Mouse (Mus musculus) kidney, embryonic 15.5 days (tissue): ENCODE data around the gene Gm39566. TPM values are rescaled to one million over a fixed set of nuclear protein-coding genes. Genes with fewer than 3 reads are reported as not detected.

Experiments used
- ATAC-seq: fragments of 200-750 bp; cut with Nextera tagmentation; replicated peaks from 2 replicates; pipeline ENCODE4 v1.8.0; 2017; ENCODE audit warnings: moderate TSS enrichment; ENCODE audit not compliant: low FRiP score
- H3K27ac ChIP-seq: fragments of 300-500 bp; sonication (generic); 2 replicates; pipeline ENCODE4 v1.5.1; 2015; ENCODE audit warnings: mild to moderate bottlenecking, inconsistent platforms
- H3K27me3 ChIP-seq: fragments of 300-500 bp; sonication (generic); 2 replicates; pipeline ENCODE4 v1.6.1; 2015; ENCODE audit warnings: inconsistent platforms
- H3K36me3 ChIP-seq: fragments of 300-500 bp; sonication (generic); 2 replicates; pipeline ENCODE4 v1.6.1; 2015; ENCODE audit warnings: inconsistent platforms
- H3K4me1 ChIP-seq: fragments of 300-500 bp; sonication (generic); 2 replicates; pipeline ENCODE4 v1.6.1; 2015; ENCODE audit warnings: inconsistent platforms
- H3K4me2 ChIP-seq: fragments of 300-500 bp; sonication (generic); 2 replicates; pipeline ENCODE4 v1.6.1; 2015; ENCODE audit warnings: moderate library complexity, mild to moderate bottlenecking, inconsistent platforms
- H3K4me3 ChIP-seq: fragments of 300-500 bp; sonication (generic); replicated peaks from 2 replicates; pipeline ENCODE4 v1.5.1; 2015; ENCODE audit warnings: mild to moderate bottlenecking, inconsistent platforms
- H3K9ac ChIP-seq: fragments of 300-500 bp; sonication (generic); 2 replicates; pipeline ENCODE4 v1.6.1; 2015; ENCODE audit warnings: mild to moderate bottlenecking, inconsistent platforms
- H3K9me3 ChIP-seq: fragments of 300-500 bp; sonication (generic); replicated peaks from 2 replicates; pipeline ENCODE4 v1.6.1; 2016; ENCODE audit warnings: inconsistent platforms
- WGBS: fragments of 180-500 bp; shearing (Covaris S2); methylation state at CpG from one replicate; pipeline ENCODE4 v1.1.7; 2015; ENCODE audit warnings: mixed read lengths; 5-methylcytosine and 5-hydroxymethylcytosine counted together
- polyA plus RNA-seq: library from polyadenylated mRNA; unstranded; fragments of >200 nt; fragmentation: Nextera tagmentation; extraction: Ambion mirVana; gene quantifications from 2 replicates; pipeline ENCODE4 v1.2.1, GENCODE M21; 2015

The Gm39566 gene
- polyA plus RNA-seq, 1 experiment from 2014 or later = not detected

DNA sequence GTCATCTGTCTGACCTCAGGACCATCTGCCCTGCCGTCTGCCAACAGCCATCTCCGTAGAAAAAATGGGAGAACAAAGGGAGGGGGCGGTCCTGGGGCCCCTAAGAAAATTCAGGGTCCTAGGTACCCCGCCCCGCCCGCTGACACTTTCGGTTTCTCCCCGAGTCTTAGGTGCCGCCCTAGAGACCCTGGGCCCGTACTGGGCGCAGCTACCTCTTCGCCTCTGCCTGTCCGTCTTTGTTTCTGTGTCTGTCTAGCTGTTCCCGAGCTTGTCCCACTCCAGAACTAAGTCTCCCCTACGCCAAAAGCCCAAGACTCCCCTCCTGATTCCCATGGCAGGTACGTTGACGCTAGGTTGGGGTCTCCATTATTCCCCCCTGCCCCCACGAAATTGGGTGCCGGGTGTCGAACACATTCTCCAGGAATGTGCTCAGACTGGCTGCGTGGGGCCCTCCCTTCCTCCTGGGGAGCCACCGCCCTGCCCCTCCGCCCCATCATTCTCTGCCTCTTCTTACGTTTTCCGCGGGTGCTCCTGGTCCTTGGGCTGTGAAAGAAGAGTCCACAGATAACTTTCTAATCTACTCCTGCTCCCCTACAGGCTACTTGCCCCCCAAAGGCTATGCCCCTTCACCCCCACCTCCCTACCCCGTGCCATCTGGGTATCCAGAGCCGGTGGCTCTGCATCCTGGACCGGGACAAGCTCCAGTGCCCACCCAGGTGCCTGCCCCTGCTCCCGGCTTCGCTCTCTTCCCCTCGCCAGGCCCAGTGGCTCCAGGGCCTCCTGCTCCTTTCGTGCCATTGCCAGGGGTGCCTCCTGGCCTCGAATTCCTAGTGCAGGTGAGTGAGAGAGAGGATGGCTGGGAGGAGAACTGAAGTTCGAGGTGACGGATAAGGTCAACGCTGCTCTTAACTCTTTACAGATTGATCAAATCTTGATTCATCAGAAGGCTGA is 31.9 kb upstream of the Gm39566 start:
- peak overlapping the region; percentile 99 for H3K27ac ChIP-seq
- peak overlapping the region; percentile 83 for H3K9ac ChIP-seq
- H3K9me3 ChIP-seq = no peaks in the 10 kb centered on the region
- peak overlapping the region; percentile 78 for H3K4me3 ChIP-seq
- peak; percentile 70 for ATAC-seq
- H3K36me3 ChIP-seq = peaks cover 44% of the 10 kb centered on the region
- H3K27me3 ChIP-seq = no peaks in the 10 kb centered on the region
- WGBS = 9% methylated on average over 37 of the region's 37 CpGs
- H3K4me1 ChIP-seq = peaks cover 30% of the 10 kb centered on the region
- H3K4me2 ChIP-seq = peak overlapping the region; percentile 88

- peak within 1 kb of the TSS; percentile 99 for H3K27ac ChIP-seq
- peak within 1 kb of the TSS; percentile 83 for H3K9ac ChIP-seq
- peak; percentile 92 for ATAC-seq
- H3K9me3 ChIP-seq = no peaks in the 10 kb centered on the region
- H3K36me3 ChIP-seq = peaks cover 36% of the 10 kb centered on the region
- no peaks in the 10 kb centered on the region for H3K27me3 ChIP-seq
- peaks cover 30% of the 10 kb centered on the region for H3K4me1 ChIP-seq
- 1% methylated on average over 38 of the region's 38 CpGs for WGBS
- H3K4me2 ChIP-seq = peak within 1 kb of the TSS; percentile 88
- peak within 1 kb of the TSS; percentile 78 for H3K4me3 ChIP-seq
Observed at GRCm38 (mm10) chr11:69846198-69846680, 31.1 kb upstream of the Gm39566 start, which contains the start of gene Plscr3. Plscr3 (plus strand) TSS chr11:69846376.

GRCm38 (mm10) chr11:69838714-69839104 is 23.6 kb upstream of the Gm39566 start:
- no peak for ATAC-seq
- H3K9ac ChIP-seq = peak overlapping the region; percentile 61
- H3K4me1 ChIP-seq = peaks cover 46% of the 10 kb centered on the region
- WGBS = 2% methylated on average over 7 of the region's 7 CpGs
- peak overlapping the region; percentile 74 for H3K4me3 ChIP-seq
- H3K4me2 ChIP-seq = peak overlapping the region; percentile 97
- H3K9me3 ChIP-seq = no peaks in the 10 kb centered on the region
- H3K27ac ChIP-seq = peak overlapping the region; percentile 90
- H3K27me3 ChIP-seq = peaks cover 17% of the 10 kb centered on the region
- 0 out of 2 replicates have a peak, but pooled peaks cover 7% of the 10 kb centered on the region for H3K36me3 ChIP-seq

DNA sequence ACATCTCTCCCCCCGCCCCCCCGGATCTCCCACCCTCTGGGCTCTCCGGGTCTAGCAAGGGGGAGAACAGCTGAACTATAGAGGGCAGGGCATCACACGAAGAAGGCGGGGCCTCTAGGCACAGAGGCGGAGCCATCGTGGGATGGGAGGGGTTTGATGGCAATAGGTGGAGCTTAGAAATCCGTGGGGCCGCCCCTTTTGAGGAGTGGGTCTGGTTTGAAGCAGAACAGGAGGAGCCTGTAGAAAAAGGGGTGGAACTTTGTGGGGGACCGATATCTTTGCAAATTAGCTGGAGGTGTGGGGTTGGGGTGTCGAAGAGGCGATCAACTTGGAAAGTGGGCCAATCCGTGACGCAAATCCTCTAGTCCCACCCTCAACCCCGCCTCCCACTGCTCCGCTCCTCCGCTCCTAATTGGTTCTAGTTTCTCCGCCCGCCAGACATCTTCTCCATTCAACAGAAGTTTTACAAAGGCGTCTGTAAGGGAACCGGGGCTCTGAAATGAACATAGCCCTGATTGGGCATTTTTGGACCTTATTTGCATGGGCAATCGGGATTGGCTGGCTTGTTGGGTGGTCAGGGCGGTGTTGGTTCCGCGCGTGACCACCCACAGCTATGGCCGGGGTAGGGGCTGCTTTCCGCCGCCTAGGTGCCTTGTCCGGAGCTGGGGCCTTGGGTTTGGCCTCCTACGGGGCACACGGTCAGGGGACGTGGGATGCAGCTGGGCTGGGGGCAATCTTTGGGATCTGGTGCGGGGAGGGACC is 23.0 kb upstream of the Gm39566 start, which contains the start of gene Tmem256:
TSS of gene Tmem256 (plus strand) at position 563 of the 762 bp plus-strand sequence.
- peak; percentile 93 for ATAC-seq
- Histone ChIP-seq H3K27ac (peak within 1 kb of the TSS; percentile 90), H3K9me3 (no peaks in the 10 kb centered on the region), H3K4me2 (peak within 1 kb of the TSS; percentile 97), H3K4me3 (peak within 1 kb of the TSS; percentile 74), H3K9ac (peak within 1 kb of the TSS; percentile 77), H3K27me3 (peaks cover 18% of the 10 kb centered on the region), H3K36me3 (0 out of 2 replicates have a peak, but pooled peaks cover 9% of the 10 kb centered on the region), H3K4me1 (peaks cover 48% of the 10 kb centered on the region)
- WGBS = under 1% methylated on average over 34 of the region's 34 CpGs

- WGBS = under 1% methylated on average over 31 of the region's 32 CpGs
- ATAC-seq = no peak; the same call in 1 of the 2 replicates
- Histone ChIP-seq H3K4me1 (peaks cover 48% of the 10 kb centered on the region), H3K4me2 (peak within 1 kb of the TSS; percentile 97), H3K4me3 (peak within 1 kb of the TSS; percentile 74), H3K9ac (peak within 1 kb of the TSS; percentile 77), H3K27ac (peak within 1 kb of the TSS; percentile 90), H3K9me3 (no peaks in the 10 kb centered on the region), H3K36me3 (peaks cover 15% of the 10 kb centered on the region; the same call in 1 of the 2 replicates), H3K27me3 (peaks cover 18% of the 10 kb centered on the region)
Observed at GRCm38 (mm10) chr11:69837604-69837951, 22.5 kb upstream of the Gm39566 start, which contains the start of gene Nlgn2. Nlgn2 (minus strand) TSS chr11:69837784.

- peak overlapping the region; percentile 97 for H3K4me2 ChIP-seq
- H3K9me3 ChIP-seq = no peaks in the 10 kb centered on the region
- peaks cover 18% of the 10 kb centered on the region for H3K27me3 ChIP-seq
- peak overlapping the region; percentile 74 for H3K4me3 ChIP-seq
- H3K36me3 ChIP-seq = peaks cover 21% of the 10 kb centered on the region; the same call in 1 of the 2 replicates
- peak overlapping the region; percentile 90 for H3K27ac ChIP-seq
- H3K9ac ChIP-seq = peak overlapping the region; percentile 77
- peaks cover 48% of the 10 kb centered on the region for H3K4me1 ChIP-seq
- under 1% methylated on average over 46 of the region's 52 CpGs for WGBS
- ATAC-seq = peak; percentile 1
Observed at GRCm38 (mm10) chr11:69836703-69837576, 21.8 kb upstream of the Gm39566 start.

DNA sequence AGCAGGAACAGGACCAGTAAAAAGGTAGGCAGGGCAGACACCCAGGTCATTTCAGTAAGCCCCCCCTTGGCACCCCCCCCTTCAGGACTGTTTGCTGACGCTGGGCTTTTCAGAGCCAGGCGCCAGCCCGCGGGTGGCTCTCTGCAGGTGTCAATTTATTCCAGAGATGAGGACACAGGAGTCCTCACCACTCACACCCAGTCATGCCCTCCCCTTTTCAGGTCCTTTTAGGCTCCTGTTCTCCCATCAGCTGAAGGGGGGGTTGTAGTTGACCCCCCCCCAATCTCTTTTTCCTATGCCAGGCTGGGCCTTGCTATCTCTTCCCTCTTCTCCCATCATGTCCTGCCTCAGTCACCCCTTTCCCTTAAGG is 20.9 kb upstream of the Gm39566 start:
- no peak overlapping the region for H3K27ac ChIP-seq
- no peaks in the 10 kb centered on the region for H3K9me3 ChIP-seq
- H3K4me1 ChIP-seq = peaks cover 48% of the 10 kb centered on the region
- ATAC-seq = no peak
- H3K27me3 ChIP-seq = peaks cover 18% of the 10 kb centered on the region
- H3K4me2 ChIP-seq = peak overlapping the region; percentile 97
- H3K9ac ChIP-seq = no peak overlapping the region
- H3K4me3 ChIP-seq = peak overlapping the region; percentile 74
- H3K36me3 ChIP-seq = peaks cover 25% of the 10 kb centered on the region; the same call in 1 of the 2 replicates
- WGBS = 6% methylated on average over 4 of the region's 4 CpGs

GRCm38 (mm10) chr11:69835326-69835965 is 20.3 kb upstream of the Gm39566 start:
- no peak overlapping the region for H3K27ac ChIP-seq
- H3K27me3 ChIP-seq = peaks cover 18% of the 10 kb centered on the region
- H3K9ac ChIP-seq = 0 out of 2 replicates have a peak overlapping the region, but pooled peaks have one; percentile 3
- WGBS = 10% methylated on average over 9 of the region's 9 CpGs
- H3K9me3 ChIP-seq = no peaks in the 10 kb centered on the region
- peaks cover 29% of the 10 kb centered on the region; the same call in 1 of the 2 replicates for H3K36me3 ChIP-seq
- peak overlapping the region; percentile 97 for H3K4me2 ChIP-seq
- peaks cover 48% of the 10 kb centered on the region for H3K4me1 ChIP-seq
- H3K4me3 ChIP-seq = peak overlapping the region; percentile 74
- no peak for ATAC-seq

GRCm38 (mm10) chr11:69834001-69834549 is 19.0 kb upstream of the Gm39566 start:
- WGBS = 6% methylated on average over 45 of the region's 48 CpGs
- Histone ChIP-seq H3K36me3 (peaks cover 25% of the 10 kb centered on the region; the same call in 1 of the 2 replicates), H3K4me2 (peak overlapping the region; percentile 97), H3K9me3 (no peaks in the 10 kb centered on the region), H3K9ac (peak overlapping the region; percentile 49), H3K4me1 (peaks cover 47% of the 10 kb centered on the region), H3K27ac (peak overlapping the region; percentile 48; the same call in 1 of the 2 replicates), H3K4me3 (peak overlapping the region; percentile 74), H3K27me3 (peaks cover 18% of the 10 kb centered on the region)
- ATAC-seq = no peak

- Histone ChIP-seq H3K27me3 (peaks cover 18% of the 10 kb centered on the region), H3K4me3 (peak overlapping the region; percentile 74), H3K4me1 (peaks cover 49% of the 10 kb centered on the region), H3K36me3 (peaks cover 25% of the 10 kb centered on the region; the same call in 1 of the 2 replicates), H3K9me3 (no peaks in the 10 kb centered on the region), H3K4me2 (peak overlapping the region; percentile 97), H3K9ac (peak overlapping the region; percentile 49), H3K27ac (no peak overlapping the region)
- WGBS = 61% methylated on average over 8 of the region's 8 CpGs
- ATAC-seq = no peak
Observed at GRCm38 (mm10) chr11:69833554-69833953, 18.5 kb upstream of the Gm39566 start.
